Mouse (Mus musculus): Measurements from ENCODE around the gene Zfp322a.

DNA sequence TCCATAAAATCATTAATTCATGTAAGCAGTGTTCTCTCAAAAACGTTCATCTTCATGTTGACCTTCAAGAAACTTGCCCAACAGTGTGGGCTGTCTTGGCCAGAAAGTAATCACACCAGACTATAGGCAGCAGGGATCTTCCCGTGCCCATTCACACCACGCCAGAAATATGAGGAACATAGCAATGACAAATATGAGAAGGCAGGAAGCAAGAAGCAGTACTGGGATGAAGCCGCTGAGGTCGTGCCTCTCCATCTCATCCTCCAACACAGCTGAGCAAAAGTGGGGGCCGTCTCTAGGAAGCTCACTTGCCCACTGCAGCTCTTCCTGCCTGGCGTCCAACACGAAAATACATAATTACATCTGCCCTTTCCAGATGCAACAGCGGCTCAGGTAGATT lies 41.6 kb upstream of the Zfp322a start:
- TF ChIP-seq CTCF (IDR thresholded peaks at IDR 0.05; ENCODE audit: extremely low read depth, insufficient read length, insufficient replicate concordance, low read depth, low read length) (no peak), POLR2A (IDR thresholded peaks at IDR 0.05; ENCODE audit: low read depth, low read length) (no peak)
